Comparison of ENCODE assay signal across 11 mouse cellular contexts in genomic region chr13:97668910-97669309, GRCm38 (mm10).
DNase-seq lines count a peak whose midpoint lies in the region; ATAC-seq and TF ChIP-seq lines count a peak whose summit lies in the region.
"Had no signal": no experiment of that assay in that cellular context is flagged by ENCODE, and none has a peak within 500 bp of the region (broad histone marks: within the 10 kb centered on the region; RNA-seq: fewer than 3 reads in every experiment).

No protein-coding gene starts in this region.

- no peak overlapping the region for H3K4me3 ChIP-seq in forebrain, embryonic 15.5 days
- no peak overlapping the region for H3K4me3 ChIP-seq in cerebellum, adult 2 months (replicated peaks; ENCODE audit: insufficient read depth, low read depth, low read length)

- H3K36me3 ChIP-seq in forebrain, embryonic 15.5 days, result no peaks in the 10 kb centered on the region

- H3K9me3 ChIP-seq in forebrain, embryonic 15.5 days, result no peaks in the 10 kb centered on the region

- H3K9ac ChIP-seq in forebrain, embryonic 15.5 days (replicated peaks), result no peak overlapping the region

- peak; percentile 72 for ATAC-seq in forebrain, embryonic 15.5 days (replicated peaks)
- no peak for ATAC-seq in megakaryocyte-erythroid progenitor cell, adult 5-6 weeks (replicated peaks; ENCODE audit: low FRiP score, low TSS enrichment, poor library complexity, severe bottlenecking)
- ATAC-seq: intestine, embryonic 16.5 days had no signal

- peak; percentile 20 for DNase-seq in kidney, postnatal 14 days
- DNase-seq in kidney, postnatal 10 days, result no peak
- DNase-seq in 3T3-L1 (ENCODE audit: low read depth, low spot score) (peak; percentile 24), NIH3T3 (ENCODE audit: low read depth) (peak; percentile 43)
- DNase-seq in cerebellum, adult 2 months, result no peak
- DNase-seq: cerebellum, adult 18-20 months; gastrocnemius, postnatal 36 days; right cerebral cortex, postnatal 4 days had no signal

- no peak for TF ChIP-seq CTCF in cerebellum, adult 2 months (IDR thresholded peaks at IDR 0.05; ENCODE audit: borderline replicate concordance, insufficient read depth, low read depth, low read length)

- WGBS in forebrain, embryonic 15.5 days, result 7% methylated on average over 5 of the region's 5 CpGs
- 66% methylated on average over 5 of the region's 5 CpGs for WGBS in cerebellum, adult 2 months

- no peak overlapping the region for H3K4me2 ChIP-seq in forebrain, embryonic 15.5 days (replicated peaks)

- peak overlapping the region; percentile 76 for H3K27ac ChIP-seq in forebrain, embryonic 15.5 days (replicated peaks)
- H3K27ac ChIP-seq in cerebellum, adult 2 months (ENCODE audit: insufficient read depth, low read length), result no peak overlapping the region

- H3K27me3 ChIP-seq in forebrain, embryonic 15.5 days, result no peaks in the 10 kb centered on the region
- H3K27me3 ChIP-seq in cerebellum, adult 2 months (ENCODE audit: control insufficient read depth, insufficient read depth, low read length), result no peaks in the 10 kb centered on the region; the same call in 1 of the 2 replicates

- TF ChIP-seq POLR2A in cerebellum, adult 2 months (IDR thresholded peaks at IDR 0.05; ENCODE audit: borderline replicate concordance, insufficient read depth, low read length), result no peak

- peaks cover 29% of the 10 kb centered on the region for H3K4me1 ChIP-seq in forebrain, embryonic 15.5 days
- no peaks in the 10 kb centered on the region for H3K4me1 ChIP-seq in cerebellum, adult 2 months (ENCODE audit: control insufficient read depth, insufficient read depth, low read length)

Comparison
In these comparisons a context has a peak if more than half of its experiments do, and no peak if none do; other contexts are left out.
1. DNase-seq: peak in kidney, postnatal 14 days (single experiment), 3T3-L1 (single experiment) and NIH3T3 (single experiment); none in kidney, postnatal 10 days (single experiment) and cerebellum, adult 2 months (0 of 2).